Mouse (Mus musculus) CH12.LX (cell line): ENCODE results near the gene Ano10. TPM values are rescaled to one million over a fixed set of nuclear protein-coding genes. Genes with fewer than 3 reads are reported as not detected.

Experiments used
- DNase-seq: peaks from one replicate; pipeline ENCODE4 v3.0.0-alpha.2; 2013; ENCODE audit errors: extremely low read depth
- H3K27ac ChIP-seq: 2 replicates; pipeline ENCODE4 v1.5.1; 2012; ENCODE audit warnings: low read depth, mild to moderate bottlenecking, control low read depth, moderate library complexity; ENCODE audit not compliant: insufficient read depth
- H3K27me3 ChIP-seq: replicated peaks from 2 replicates; pipeline ENCODE3; 2012; ENCODE audit warnings: inconsistent platforms
- H3K36me3 ChIP-seq, 2 experiments: replicated peaks in 1 of 2; 2 replicates each; pipeline versions ENCODE3 to v1.6.1; 2012; ENCODE audit warnings: inconsistent platforms in 1 of 2, low read length in 1 of 2, mild to moderate bottlenecking in 1 of 2, mixed read lengths in 1 of 2, moderate library complexity in 1 of 2; ENCODE audit not compliant: control insufficient read depth in 1 of 2, insufficient read depth in 1 of 2
- H3K4me1 ChIP-seq, 2 experiments: 2 replicates each; pipeline ENCODE4 v1.6.1; 2012; ENCODE audit warnings: inconsistent platforms in 1 of 2, moderate library complexity in 1 of 2; ENCODE audit not compliant: insufficient read depth in 2 of 2, control insufficient read depth in 1 of 2
- H3K4me2 ChIP-seq: 2 replicates; pipeline ENCODE4 v1.6.1; 2012; ENCODE audit warnings: low read depth, mild to moderate bottlenecking, control low read depth; ENCODE audit not compliant: poor library complexity, insufficient read depth, severe bottlenecking
- H3K4me3 ChIP-seq, 3 experiments: fragments of 150-350 bp in 1 of 3; sonication (generic) in 1 of 3; replicated peaks in 1 of 3; 2 replicates each; pipeline versions ENCODE3 to v1.5.1; 2011 to 2012; ENCODE audit warnings: low read depth in 2 of 3, low read length in 2 of 3, mild to moderate bottlenecking in 2 of 3, moderate library complexity in 2 of 3, control low read depth in 1 of 3, improper control_type of control experiment in 1 of 3, inconsistent platforms in 1 of 3, mixed read lengths in 1 of 3; ENCODE audit not compliant: poor library complexity in 1 of 3
- H3K79me2 ChIP-seq: replicated peaks from 2 replicates; pipeline ENCODE4 v1.6.1; 2012; ENCODE audit warnings: mild to moderate bottlenecking, moderate library complexity; ENCODE audit not compliant: control insufficient read depth, poor library complexity, insufficient read depth, severe bottlenecking; ENCODE audit errors: extremely low read depth
- H3K9ac ChIP-seq: 2 replicates; pipeline ENCODE4 v1.6.1; 2012; ENCODE audit warnings: low read depth, mild to moderate bottlenecking, control low read depth, moderate library complexity; ENCODE audit not compliant: insufficient read depth
- H3K9me3 ChIP-seq: replicated peaks from 2 replicates; pipeline ENCODE3; 2012; ENCODE audit warnings: low read length, inconsistent platforms, mixed read lengths
- BHLHE40 ChIP-seq: IDR thresholded peaks from 2 replicates; pipeline ENCODE4 v1.6.1; 2011; ENCODE audit warnings: mild to moderate bottlenecking, low read depth, low read length, improper control_type of control experiment
- CHD1 ChIP-seq: IDR thresholded peaks from 2 replicates; pipeline ENCODE4 v1.6.1; 2012; ENCODE audit warnings: low read depth, low read length, improper control_type of control experiment, inconsistent platforms
- CHD2 ChIP-seq: IDR thresholded peaks from 2 replicates; pipeline ENCODE4 v1.6.1; 2011; ENCODE audit warnings: low read length, improper control_type of control experiment
- CTCF ChIP-seq, 2 experiments: IDR thresholded peaks in 1 of 2; conservative IDR thresholded peaks in 1 of 2; 2 replicates each; pipeline ENCODE4 v1.5.1; 2011 to 2012; ENCODE audit warnings: low read depth in 2 of 2, low read length in 2 of 2, improper control_type of control experiment in 1 of 2, inconsistent platforms in 1 of 2, mild to moderate bottlenecking in 1 of 2, moderate library complexity in 1 of 2
- E2F4 ChIP-seq: IDR thresholded peaks from 2 replicates; pipeline ENCODE4 v1.6.1; 2011; ENCODE audit warnings: low read depth, low read length, improper control_type of control experiment; ENCODE audit not compliant: insufficient replicate concordance
- ELF1 ChIP-seq: IDR thresholded peaks from 2 replicates; pipeline ENCODE4 v1.6.1; 2014; ENCODE audit warnings: low read depth, mild to moderate bottlenecking, inconsistent platforms, low read length, improper control_type of control experiment
- EP300 ChIP-seq: IDR thresholded peaks from 2 replicates; pipeline ENCODE4 v1.6.1; 2011; ENCODE audit warnings: low read length, improper control_type of control experiment
- ETS1 ChIP-seq: conservative IDR thresholded peaks from 2 replicates; pipeline ENCODE4 v1.6.1; 2012; ENCODE audit warnings: low read depth, mild to moderate bottlenecking, inconsistent platforms, low read length, improper control_type of control experiment, moderate library complexity
- GABPA ChIP-seq: IDR thresholded peaks from 2 replicates; pipeline ENCODE4 v1.6.1; 2012; ENCODE audit warnings: low read depth, low read length, improper control_type of control experiment, inconsistent platforms; ENCODE audit not compliant: insufficient replicate concordance
- HCFC1 ChIP-seq: IDR thresholded peaks from 2 replicates; pipeline ENCODE4 v1.6.1; 2012; ENCODE audit warnings: low read depth, mild to moderate bottlenecking, inconsistent platforms, low read length, improper control_type of control experiment
- IRF4 ChIP-seq: IDR thresholded peaks from 2 replicates; pipeline ENCODE4 v1.6.1; 2014; ENCODE audit warnings: low read depth, mild to moderate bottlenecking, inconsistent platforms, low read length, improper control_type of control experiment
- JUN ChIP-seq: IDR thresholded peaks from 2 replicates; pipeline ENCODE4 v1.6.1; 2011; ENCODE audit warnings: low read depth, mild to moderate bottlenecking, low read length, improper control_type of control experiment, moderate library complexity; ENCODE audit not compliant: insufficient read depth
- JUND ChIP-seq: conservative IDR thresholded peaks from 2 replicates; pipeline ENCODE4 v1.6.1; 2011; ENCODE audit warnings: low read depth, low read length, improper control_type of control experiment
- KAT2A ChIP-seq: IDR thresholded peaks from 2 replicates; pipeline ENCODE4 v1.6.1; 2012; ENCODE audit warnings: low read length, improper control_type of control experiment, inconsistent platforms; ENCODE audit not compliant: insufficient replicate concordance
- MAFK ChIP-seq: IDR thresholded peaks from 2 replicates; pipeline ENCODE4 v1.6.1; 2011; ENCODE audit warnings: low read length, improper control_type of control experiment; ENCODE audit not compliant: insufficient replicate concordance
- MAX ChIP-seq: IDR thresholded peaks from 2 replicates; pipeline ENCODE4 v1.6.1; 2011; ENCODE audit warnings: low read length, improper control_type of control experiment
- MAZ ChIP-seq: IDR thresholded peaks from 2 replicates; pipeline ENCODE4 v1.6.1; 2012; ENCODE audit warnings: low read depth, mild to moderate bottlenecking, inconsistent platforms, low read length, improper control_type of control experiment, moderate library complexity
- MEF2A ChIP-seq: IDR thresholded peaks from 2 replicates; pipeline ENCODE4 v1.6.1; 2014; ENCODE audit warnings: low read depth, mild to moderate bottlenecking, inconsistent platforms, low read length, improper control_type of control experiment, borderline replicate concordance
- MXI1 ChIP-seq: IDR thresholded peaks from 2 replicates; pipeline ENCODE4 v1.6.1; 2011; ENCODE audit warnings: mild to moderate bottlenecking, low read depth, low read length, improper control_type of control experiment
- MYC ChIP-seq: IDR thresholded peaks from 2 replicates; pipeline ENCODE4 v1.6.1; 2011; ENCODE audit warnings: low read depth, mild to moderate bottlenecking, improper control_type of control experiment, low read length
- NELFE ChIP-seq: IDR thresholded peaks from 2 replicates; pipeline ENCODE4 v1.6.1; 2011; ENCODE audit warnings: low read depth, low read length, improper control_type of control experiment
- NRF1 ChIP-seq: IDR thresholded peaks from 2 replicates; pipeline ENCODE4 v1.6.1; 2014; ENCODE audit warnings: low read depth, mild to moderate bottlenecking, inconsistent platforms, low read length, improper control_type of control experiment, moderate library complexity
- PAX5 ChIP-seq: IDR thresholded peaks from 2 replicates; pipeline ENCODE4 v1.6.1; 2012; ENCODE audit warnings: low read length, inconsistent platforms, mixed read lengths
- POLR2A ChIP-seq: IDR thresholded peaks from 2 replicates; pipeline ENCODE4 v1.6.1; 2011; ENCODE audit warnings: low read depth, mild to moderate bottlenecking, improper control_type of control experiment, low read length
- POLR2AphosphoS2 ChIP-seq: IDR thresholded peaks from 2 replicates; pipeline ENCODE4 v1.6.1; 2011; ENCODE audit warnings: low read depth, low read length, improper control_type of control experiment
- RAD21 ChIP-seq: IDR thresholded peaks from 2 replicates; pipeline ENCODE4 v1.6.1; 2011; ENCODE audit warnings: low read depth, mild to moderate bottlenecking, low read length, improper control_type of control experiment, moderate library complexity
- RCOR1 ChIP-seq: conservative IDR thresholded peaks from 2 replicates; pipeline ENCODE4 v1.6.1; 2012; ENCODE audit warnings: low read depth, mild to moderate bottlenecking, inconsistent platforms, low read length, improper control_type of control experiment
- SIN3A ChIP-seq: IDR thresholded peaks from 2 replicates; pipeline ENCODE4 v1.6.1; 2012; ENCODE audit warnings: low read length, improper control_type of control experiment, inconsistent platforms
- SMC3 ChIP-seq: IDR thresholded peaks from 2 replicates; pipeline ENCODE4 v1.6.1; 2011; ENCODE audit warnings: low read depth, low read length, improper control_type of control experiment
- TBP ChIP-seq: conservative IDR thresholded peaks from 2 replicates; pipeline ENCODE4 v1.6.1; 2011; ENCODE audit warnings: low read depth, low read length, improper control_type of control experiment
- TCF12 ChIP-seq: IDR thresholded peaks from 2 replicates; pipeline ENCODE4 v1.6.1; 2014; ENCODE audit warnings: low read depth, mild to moderate bottlenecking, inconsistent platforms, low read length, improper control_type of control experiment
- UBTF ChIP-seq: IDR thresholded peaks from 2 replicates; pipeline ENCODE4 v1.6.1; 2012; ENCODE audit warnings: low read depth, mild to moderate bottlenecking, inconsistent platforms, low read length, improper control_type of control experiment, moderate library complexity
- USF1 ChIP-seq: IDR thresholded peaks from 2 replicates; pipeline ENCODE4 v1.6.1; 2014; ENCODE audit warnings: low read depth, mild to moderate bottlenecking, inconsistent platforms, low read length, improper control_type of control experiment
- USF2 ChIP-seq: conservative IDR thresholded peaks from 2 replicates; pipeline ENCODE4 v1.6.1; 2011; ENCODE audit warnings: low read depth, low read length, improper control_type of control experiment
- ZC3H11A ChIP-seq: IDR thresholded peaks from 2 replicates; pipeline ENCODE4 v1.6.1; 2012; ENCODE audit warnings: low read depth, mild to moderate bottlenecking, inconsistent platforms, low read length, improper control_type of control experiment
- ZKSCAN1 ChIP-seq: IDR thresholded peaks from 2 replicates; pipeline ENCODE4 v1.6.1; 2012; ENCODE audit warnings: low read depth, inconsistent platforms, low read length, improper control_type of control experiment, borderline replicate concordance
- ZMIZ1 ChIP-seq: IDR thresholded peaks from 2 replicates; pipeline ENCODE4 v1.6.1; 2012; ENCODE audit warnings: low read depth, mild to moderate bottlenecking, inconsistent platforms, low read length, improper control_type of control experiment
- ZNF384 ChIP-seq: IDR thresholded peaks from 2 replicates; pipeline ENCODE4 v1.6.1; 2012; ENCODE audit warnings: low read depth, low read length, improper control_type of control experiment, inconsistent platforms
- dilution Hi-C: fragments of 300-500 bp; cut with MboI; formaldehyde crosslinking; loops from 2 replicates; pipeline ENCODE4 v1.14.3; 2020; ENCODE audit warnings: low sequenced_read_pairs; ENCODE audit not compliant: extremely low pct_unique_long_range_greater_than_20kb, extremely low pct_ligation_motif_present
- in situ Hi-C: fragments of 300-500 bp; cut with MboI; formaldehyde crosslinking; loops from 3 replicates; pipeline ENCODE4 v1.14.3; 2019; ENCODE audit warnings: low sequenced_read_pairs, low pct_ligation_motif_present, low pct_unique_long_range_greater_than_20kb, mixed read lengths
- polyA plus RNA-seq: library from polyadenylated mRNA; unstranded; fragments of >175 nt; gene quantifications from 2 replicates; pipeline ENCODE4 v1.2.1, GENCODE M21; 2012; ENCODE audit warnings: low read depth; ENCODE audit not compliant: insufficient read length
- total RNA-seq, 2 experiments: library from RNA; depleted of rRNA; stranded (reverse); fragments of 300-350 nt in 1 of 2; fragments of >200 nt in 1 of 2; gene quantifications; 2 replicates each; pipeline ENCODE4 v1.2.3; 2012 to 2014

The Ano10 gene
- total and polyA plus RNA-seq, 3 experiments, result 9.5 to 23.9 (median 12.2) TPM

GRCm38 (mm10) chr9:122247430-122248027, 46.7 kb downstream of the Ano10 start:
- in situ Hi-C loops (no loop called here), dilution Hi-C loops (no loop called here)
- Histone ChIP-seq H3K27ac (no peak overlapping the region), H3K36me3 (peaks cover 13 to 37% of the 10 kb centered on the region in 2 experiments), H3K79me2 (no peaks in the 10 kb centered on the region), H3K27me3 (no peaks in the 10 kb centered on the region), H3K4me2 (no peak overlapping the region), H3K9ac (no peak overlapping the region), H3K4me3 (no peak overlapping the region), H3K4me1 (peaks cover 16 to 51% of the 10 kb centered on the region in 2 experiments), H3K9me3 (no peaks in the 10 kb centered on the region)
- TF ChIP-seq SMC3 (peak; percentile 66), MEF2A (no peak), RAD21 (peak; percentile 65), ZMIZ1 (no peak), MYC (no peak), E2F4 (no peak), ELF1 (no peak), CHD1 (no peak), BHLHE40 (0 out of 2 replicates have a peak, but pooled peaks have one; percentile 15), CHD2 (no peak), ZKSCAN1 (no peak), IRF4 (peak; percentile 66; the same call in 1 of the 2 replicates), NELFE (no peak), UBTF (no peak), KAT2A (no peak), CTCF (conservative IDR thresholded peaks at IDR 0.05 in 1 of 2, IDR thresholded peaks at IDR 0.05 in 1 of 2; ENCODE audit: low read depth in 2 of 2, low read length in 2 of 2) (peak; percentile 85 to 92), GABPA (no peak), NRF1 (no peak), MAZ (no peak), POLR2AphosphoS2 (no peak), MAX (no peak), USF2 (no peak), ZC3H11A (0 out of 2 replicates have a peak, but pooled peaks have one; percentile 3), SIN3A (no peak), MXI1 (no peak), ZNF384 (no peak), HCFC1 (no peak), RCOR1 (no peak), ETS1 (no peak), JUN (no peak), JUND (no peak), POLR2A (no peak), EP300 (0 out of 2 replicates have a peak, but pooled peaks have one; percentile 10), TBP (no peak), USF1 (no peak), PAX5 (no peak), MAFK (no peak), TCF12 (no peak)
- DNase-seq, result peak; percentile 83
